In the genomic region with DNA sequence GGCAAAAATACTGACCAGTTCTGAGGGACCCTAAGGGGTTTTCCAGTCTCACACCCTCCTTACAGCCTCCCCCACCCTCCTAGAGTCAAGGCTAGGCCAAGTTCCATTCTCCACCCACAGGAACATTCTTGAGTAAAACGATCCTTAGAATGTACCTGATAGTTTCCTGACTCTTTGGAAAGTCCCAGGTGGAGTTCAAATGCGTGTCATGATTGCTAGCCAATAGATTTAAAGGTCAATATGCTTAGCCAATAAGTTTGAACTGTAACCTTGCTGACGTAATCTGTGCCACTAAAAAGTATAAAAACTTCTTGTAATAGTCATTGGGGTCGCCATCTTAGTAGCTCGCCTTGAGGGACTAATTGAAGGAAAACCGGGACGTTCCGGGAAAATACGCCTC, we compare ENCODE assay signal across 19 mouse cellular contexts.
"Had no signal": no experiment of that assay in that cellular context is flagged by ENCODE, and none has a peak within 500 bp of the region (broad histone marks: within the 10 kb centered on the region; RNA-seq: fewer than 3 reads in every experiment).

No protein-coding gene starts in this region.

- H3K36me3 ChIP-seq: midbrain, embryonic 12.5 days; neural tube, embryonic 13.5 days; neural tube, embryonic 15.5 days had no signal

- H3K27me3 ChIP-seq: megakaryocyte, embryonic 14.5 days; midbrain, embryonic 12.5 days; neural tube, embryonic 13.5 days; neural tube, embryonic 15.5 days had no signal

- H3K9me3 ChIP-seq: midbrain, embryonic 12.5 days; neural tube, embryonic 13.5 days; neural tube, embryonic 15.5 days had no signal

- DNase-seq: lung, adult 18-20 months; lung, embryonic 14.5 days; lung, postnatal 14 days; lung, postnatal 36 days; midbrain, embryonic 14.5 days; retina, postnatal 1 day; right cerebral cortex, adult 18-20 months; right cerebral cortex, postnatal 25 days; right cerebral cortex, postnatal 4 days; spleen, adult 18-20 months; thymus, adult 18-20 months; thymus, postnatal 14 days; thymus, postnatal 36 days had no signal

- H3K4me1 ChIP-seq: midbrain, embryonic 12.5 days; neural tube, embryonic 13.5 days had no signal

- H3K9ac ChIP-seq: liver, embryonic 14.5 days; lung, embryonic 14.5 days; midbrain, embryonic 12.5 days; neural tube, embryonic 13.5 days; neural tube, embryonic 15.5 days had no signal

- H3K4me3 ChIP-seq: megakaryocyte, embryonic 14.5 days; midbrain, embryonic 12.5 days; neural tube, embryonic 13.5 days; neural tube, embryonic 15.5 days had no signal

- H3K27ac ChIP-seq: liver, embryonic 14.5 days; macrophage; midbrain, embryonic 12.5 days; neural tube, embryonic 13.5 days; neural tube, embryonic 15.5 days had no signal
